Mouse (Mus musculus): ENCODE data around the gene Ngef.

DNA sequence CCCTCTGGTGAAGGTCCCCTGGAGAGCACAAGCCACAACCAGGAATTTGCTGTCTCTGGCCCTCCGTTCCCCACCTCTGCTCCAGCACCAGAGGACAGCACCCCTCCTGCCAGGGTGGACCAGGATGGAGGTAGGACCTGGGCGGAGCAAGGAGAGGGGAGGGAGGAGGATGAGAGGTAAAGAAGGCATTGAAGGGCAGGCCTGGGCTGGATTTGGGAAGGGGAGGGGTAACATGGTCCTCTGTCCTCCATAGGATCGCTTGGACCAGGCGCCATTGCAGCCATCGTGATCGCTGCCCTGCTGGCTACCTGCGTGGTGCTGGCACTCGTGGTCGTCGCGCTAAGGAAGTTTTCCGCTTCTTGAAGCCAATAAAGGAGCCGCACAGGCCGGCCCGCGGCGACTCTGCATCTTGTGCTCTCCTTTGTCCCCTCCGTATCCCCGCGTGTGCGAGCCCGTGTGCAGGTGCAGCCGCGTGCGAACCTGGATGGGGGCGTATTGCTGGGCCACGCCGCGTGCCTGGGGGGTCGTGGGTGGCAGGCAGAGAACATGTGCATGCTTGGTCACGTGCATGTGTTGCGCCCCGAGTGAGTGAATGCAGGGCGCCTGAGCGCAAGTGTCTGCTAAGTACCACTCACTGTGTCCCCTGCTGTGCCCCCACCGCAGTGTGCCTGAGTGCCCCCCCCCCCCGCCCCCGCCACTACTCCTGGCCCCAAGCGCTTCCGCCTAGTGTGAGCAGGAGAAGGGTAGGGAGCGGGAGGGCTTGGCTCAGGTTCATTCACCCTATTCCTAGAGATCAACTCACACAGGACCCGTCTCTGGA is 98.4 kb downstream of the Ngef start:
- TF ChIP-seq CTCF (conservative IDR thresholded peaks at IDR 0.05; ENCODE audit: insufficient read depth, insufficient read length, low read depth, low read length), result no peak
- TF ChIP-seq POLR2A (IDR thresholded peaks at IDR 0.05; ENCODE audit: low read depth, low read length), result no peak
